Mouse (Mus musculus) adrenal gland, postnatal 0 days (tissue): ENCODE results near the gene Tmem145. TPM values are rescaled to one million over a fixed set of nuclear protein-coding genes. Genes with fewer than 3 reads are reported as not detected.

ENCODE experiments used
- polyA plus RNA-seq: library from polyadenylated mRNA; unstranded; fragments of >200 nt; fragmentation: Nextera tagmentation; extraction: Ambion mirVana; gene quantifications from 2 replicates; pipeline ENCODE4 v1.2.1, GENCODE M21; 2015

The Tmem145 gene
- 3.8 and 7.2 TPM in 2 replicates for polyA plus RNA-seq

DNA sequence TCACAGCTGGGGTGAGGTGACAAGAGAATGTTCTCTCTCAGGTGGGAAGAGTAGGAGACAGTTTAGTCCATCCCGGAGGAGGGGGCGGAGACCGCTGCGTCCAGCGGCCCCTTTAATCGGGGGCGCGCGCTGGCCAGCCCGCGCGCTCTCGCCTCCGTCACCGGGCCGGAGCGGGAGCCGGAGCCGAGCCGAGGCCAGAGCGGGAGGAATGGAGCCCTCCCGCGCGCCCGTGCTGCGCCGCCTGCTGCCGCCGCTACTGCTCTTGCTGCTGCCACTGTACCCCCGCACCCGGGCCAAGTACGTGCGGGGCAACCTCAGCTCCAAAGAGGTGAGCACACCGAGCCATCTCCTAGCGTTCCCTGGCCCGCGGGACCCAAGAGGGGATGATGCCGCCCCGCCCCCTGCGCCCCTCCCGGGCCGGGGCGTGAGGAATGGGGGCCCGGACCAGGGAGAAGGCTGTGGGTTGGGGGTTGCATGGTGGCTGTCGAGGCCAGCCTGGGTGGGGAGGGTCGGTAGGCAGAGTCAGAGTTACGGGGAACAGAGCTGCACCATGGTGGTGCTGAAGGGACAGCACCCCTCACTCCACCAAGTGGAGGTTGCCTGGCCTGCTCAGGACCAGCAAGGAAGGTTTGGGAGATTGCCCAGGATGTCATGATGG, at the start of gene Tmem145:
Gene Tmem145, plus strand, starts transcription at position 151 of the 658 bp plus-strand sequence.

DNA sequence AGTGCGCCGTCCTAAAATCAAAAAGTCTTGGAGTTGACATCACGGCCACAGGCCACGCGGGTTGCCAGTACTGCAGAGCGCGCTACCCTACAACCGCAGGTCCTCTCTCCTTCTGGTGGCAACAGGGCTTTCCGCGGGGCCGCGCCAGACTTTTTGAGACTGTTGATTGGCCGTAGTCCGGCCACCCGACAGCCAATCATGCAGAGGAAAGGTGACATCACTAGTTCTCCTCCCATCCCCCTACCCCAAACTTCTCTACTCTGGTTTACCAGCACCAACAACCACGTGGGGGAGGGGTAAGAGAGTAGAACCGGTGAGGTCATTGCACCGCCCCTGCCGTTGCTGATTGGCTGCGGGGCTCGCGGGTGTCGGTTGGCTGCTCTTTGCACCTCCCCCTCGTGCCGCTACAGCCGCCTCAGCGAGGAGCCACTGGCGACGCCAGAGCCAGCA, 38.6 kb upstream of the Tmem145 start, which contains the start of gene Cic:
Gene Cic, plus strand, starts transcription at position 404 of the 450 bp plus-strand sequence.

DNA sequence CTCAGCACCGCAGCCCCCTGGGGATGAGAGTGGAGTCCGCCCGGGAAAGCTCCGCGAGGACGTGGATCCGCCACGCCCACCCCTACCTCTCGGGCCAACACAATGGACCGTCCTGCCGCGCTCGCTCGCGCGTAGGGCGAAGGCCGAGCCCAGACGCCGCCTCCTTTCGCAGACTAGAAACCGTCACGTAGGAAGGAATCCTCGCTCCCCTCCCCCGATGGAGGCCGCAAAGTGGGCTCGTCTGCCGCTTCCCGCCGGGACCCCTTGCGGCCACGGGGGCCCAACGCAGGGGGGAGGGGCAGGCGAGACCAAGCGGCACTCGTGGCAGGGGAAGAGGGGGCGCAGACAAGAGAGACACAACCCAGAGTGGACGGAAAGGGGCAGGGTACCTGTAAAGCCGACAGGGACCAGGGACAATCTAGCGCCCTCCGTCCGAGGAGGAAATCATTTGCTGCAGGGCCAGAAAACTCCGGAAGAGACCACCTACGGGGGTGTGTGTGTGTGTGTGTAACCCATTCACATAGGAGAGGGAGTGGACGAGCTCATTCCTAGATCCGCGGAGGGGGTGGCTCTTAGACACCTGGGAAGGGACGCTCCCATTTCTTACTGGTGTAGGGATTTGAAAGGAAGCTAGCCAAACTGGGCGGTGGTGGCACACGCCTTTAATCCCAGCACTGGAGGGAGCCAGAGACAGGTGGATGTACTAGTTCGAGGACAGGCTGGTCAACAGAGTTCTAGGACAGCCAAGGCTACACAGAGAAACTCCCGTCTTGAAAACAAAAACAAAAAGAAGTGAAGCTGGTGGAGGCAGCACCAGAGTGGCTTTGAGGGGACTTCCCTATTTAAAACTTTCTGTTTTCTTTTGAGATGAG, 8.2 kb upstream of the Tmem145 start, which contains the start of gene Pafah1b3:
Gene Pafah1b3, minus strand, starts transcription at position 533 of the 872 bp plus-strand sequence.

DNA sequence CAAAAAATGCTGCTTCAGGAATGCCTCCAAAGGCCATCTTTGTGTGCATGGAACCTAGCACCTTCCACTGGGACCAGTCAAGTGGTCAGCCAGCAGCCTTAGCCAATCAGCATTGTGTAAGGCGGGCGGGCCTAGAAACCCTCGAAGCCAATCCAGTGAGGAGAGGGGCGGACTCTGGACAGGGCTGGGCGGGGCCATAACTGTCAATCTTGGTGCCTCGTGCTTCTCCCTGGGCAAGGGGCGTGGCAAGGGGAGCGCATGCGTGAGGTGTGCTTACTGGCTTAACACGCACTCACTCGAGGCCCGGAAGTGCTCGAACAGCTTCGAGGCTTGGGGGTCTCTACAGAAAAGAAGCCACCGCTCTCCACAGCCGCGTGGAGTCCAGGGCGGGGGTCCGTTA, 4.8 kb upstream of the Tmem145 start, which contains the start of gene Prr19:
Gene Prr19, plus strand, starts transcription at position 349 of the 400 bp plus-strand sequence.

DNA sequence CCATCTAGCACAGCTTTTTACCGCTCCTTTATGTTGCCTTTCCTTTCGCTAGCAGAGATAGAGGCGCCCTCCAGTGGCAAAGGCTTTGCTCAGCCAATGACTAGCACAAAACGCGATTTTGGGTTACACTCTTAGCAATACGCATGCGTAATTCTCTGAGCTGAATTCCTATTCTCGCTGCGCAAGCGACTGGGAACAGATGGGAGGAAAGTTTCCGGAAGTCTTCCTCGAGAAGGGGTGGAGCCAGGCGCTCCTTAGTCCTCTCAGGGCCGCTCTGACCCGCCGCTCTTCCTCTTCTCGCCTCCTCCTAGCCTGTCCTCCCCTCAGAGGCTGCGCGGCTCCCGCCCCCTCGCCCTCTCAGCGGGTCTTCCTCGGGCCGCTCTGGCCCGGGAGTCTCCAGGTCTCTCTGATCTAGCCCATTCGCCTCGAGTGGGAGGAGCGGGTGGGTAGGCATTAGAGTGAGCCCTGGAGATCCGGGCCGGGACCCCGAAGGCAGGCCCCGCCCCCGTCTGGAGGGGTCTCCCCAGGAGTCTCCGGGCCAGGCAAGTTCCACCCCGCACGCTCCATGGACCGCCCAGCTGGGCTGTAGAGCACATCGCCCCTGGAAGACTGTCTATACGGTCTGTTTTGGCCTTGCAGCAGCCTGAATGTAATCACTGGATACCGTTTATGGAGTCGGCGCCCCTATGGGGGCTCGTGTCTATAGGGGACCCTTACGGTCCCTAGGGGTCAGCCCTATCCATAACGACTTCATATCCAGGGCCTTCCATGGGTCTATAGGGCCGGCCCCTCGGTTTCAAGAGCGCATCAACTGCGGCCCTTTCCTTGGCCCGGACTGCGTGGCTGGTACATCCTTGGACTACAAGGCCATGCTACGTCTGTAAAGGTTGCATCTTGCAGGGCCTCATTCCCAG, 10.9 kb downstream of the Tmem145 start, which contains the start of gene Megf8:
Gene Megf8, plus strand, starts transcription at position 633 of the 914 bp plus-strand sequence.

Other genes with a start within 250 kb of the Tmem145 start
- gene Grik5, start 233.8 kb upstream of the Tmem145 start, polyA plus RNA-seq = 4.1 and 5.5 TPM in 2 replicates
- gene Zfp574, start 233.5 kb upstream of the Tmem145 start, polyA plus RNA-seq = 14.3 and 18.7 TPM in 2 replicates
- 4.9 and 12.6 TPM in 2 replicates for gene Pou2f2, start 126.4 kb upstream of the Tmem145 start, polyA plus RNA-seq
- gene Dedd2, start 85.5 kb upstream of the Tmem145 start, polyA plus RNA-seq = 12.6 and 13.3 TPM in 2 replicates
- 1.5 and 2.4 TPM in 2 replicates for gene Zfp526, start 84.7 kb upstream of the Tmem145 start, polyA plus RNA-seq
- gene Gsk3a, start 68.3 kb upstream of the Tmem145 start, polyA plus RNA-seq = 8.4 and 10.2 TPM in 2 replicates
- gene Erf, start 55.3 kb upstream of the Tmem145 start, polyA plus RNA-seq = 7.6 and 8.3 TPM in 2 replicates
- 21.1 and 23.1 TPM in 2 replicates for gene Cic, start 38.4 kb upstream of the Tmem145 start, polyA plus RNA-seq
- 102 and 162 TPM in 2 replicates for gene Pafah1b3, start 8.1 kb upstream of the Tmem145 start, polyA plus RNA-seq
- 0.13 TPM in 1 of 2 replicates, not detected in the other for gene Prr19, start 4.7 kb upstream of the Tmem145 start, polyA plus RNA-seq
- 7.3 and 8.4 TPM in 2 replicates for gene Megf8, start 11.1 kb downstream of the Tmem145 start, polyA plus RNA-seq
- 0.87 and 12.3 TPM in 2 replicates for gene Cnfn, start 63.6 kb downstream of the Tmem145 start, polyA plus RNA-seq
- gene Lipe, start 92.6 kb downstream of the Tmem145 start, polyA plus RNA-seq = 12.9 and 34.8 TPM in 2 replicates
- 0.43 TPM in 1 of 2 replicates, not detected in the other for gene Cxcl17, start 106.8 kb downstream of the Tmem145 start, polyA plus RNA-seq
- 9.0 and 17.7 TPM in 2 replicates for gene Ceacam1, start 171.5 kb downstream of the Tmem145 start, polyA plus RNA-seq
- gene Ceacam2, start 233.8 kb downstream of the Tmem145 start, polyA plus RNA-seq = 0.08 TPM in 1 of 2 replicates, not detected in the other